Comparison of ENCODE assay signal across 24 mouse cellular contexts in genomic region chr3:84272293-84273015, GRCm38 (mm10). TPM values are rescaled to one million over a fixed set of nuclear protein-coding genes. Genes with fewer than 3 reads are reported as not detected.
DNase-seq lines count a peak whose midpoint lies in the region; ATAC-seq and TF ChIP-seq lines count a peak whose summit lies in the region.
"Had no signal": no experiment of that assay in that cellular context is flagged by ENCODE, and none has a peak within 500 bp of the region (broad histone marks: within the 10 kb centered on the region; RNA-seq: fewer than 3 reads in every experiment).

No protein-coding gene starts in this region.

- H3K79me2 ChIP-seq in MEL (ENCODE audit: control insufficient read depth, insufficient read depth, low read length, poor library complexity) = no peaks in the 10 kb centered on the region

- TF ChIP-seq RAD21 in MEL (IDR thresholded peaks at IDR 0.05; ENCODE audit: low read depth, low read length) = no peak

- peak; percentile 67 for DNase-seq in kidney, adult 11 months
- no peak for DNase-seq in kidney, postnatal 10 days
- peak; percentile 33 to 63 for DNase-seq in kidney, postnatal 25 days
- DNase-seq in kidney, postnatal 14 days = no peak
- DNase-seq in MEL (ENCODE audit: low read depth, low spot score) = no peak
- no peak for DNase-seq in urinary bladder, adult 2 months (ENCODE audit: low spot score)
- DNase-seq in spleen, postnatal 36 days (ENCODE audit: low spot score in 2 of 2) = no peak
- DNase-seq: cerebellum, adult 11 months; cerebellum, adult 9-11 months; gastrocnemius, postnatal 25 days; heart, adult 11 months; layer of hippocampus, postnatal 36 days; left cerebral cortex, postnatal 4 days; lung, postnatal 4 days; midbrain, embryonic 14.5 days had no signal

- H3K36me3 ChIP-seq in MEL (ENCODE audit: control insufficient read depth in 1 of 2, insufficient read depth in 2 of 2, low read length in 2 of 2) = peaks cover 0 to 7% of the 10 kb centered on the region in 2 experiments; a peak in 2 of 4 replicates
- no peaks in the 10 kb centered on the region for H3K36me3 ChIP-seq in intestine, postnatal 0 days (ENCODE audit: control insufficient read depth, insufficient read depth)
- H3K36me3 ChIP-seq: embryonic facial prominence, embryonic 13.5 days; forebrain, embryonic 10.5 days; stomach, embryonic 15.5 days had no signal

- no peak overlapping the region for H3K4me3 ChIP-seq in MEL (ENCODE audit: control insufficient read depth in 1 of 2, insufficient read depth in 1 of 2, low read depth in 2 of 2, low read length in 2 of 2)
- H3K4me3 ChIP-seq in intestine, postnatal 0 days (ENCODE audit: low read depth, low read length) = no peak overlapping the region
- H3K4me3 ChIP-seq: embryonic facial prominence, embryonic 13.5 days; forebrain, embryonic 10.5 days; forebrain, embryonic 15.5 days; megakaryocyte, embryonic 14.5 days; stomach, embryonic 15.5 days had no signal

- no peak for TF ChIP-seq EP300 in MEL (IDR thresholded peaks at IDR 0.05; ENCODE audit: low read depth in 1 of 2, low read length in 2 of 2)

- no peaks in the 10 kb centered on the region for H3K9me3 ChIP-seq in MEL (replicated peaks; ENCODE audit: insufficient read depth, low read length)
- no peaks in the 10 kb centered on the region for H3K9me3 ChIP-seq in intestine, postnatal 0 days (ENCODE audit: control insufficient read depth)
- H3K9me3 ChIP-seq: embryonic facial prominence, embryonic 13.5 days; forebrain, embryonic 10.5 days; forebrain, embryonic 15.5 days; stomach, embryonic 15.5 days had no signal

- no peak for ATAC-seq in intestine, postnatal 0 days
- ATAC-seq: forebrain, embryonic 15.5 days; lung, postnatal 0 days had no signal

- no peak overlapping the region for H3K9ac ChIP-seq in MEL (ENCODE audit: control insufficient read depth, low read depth, low read length, poor library complexity, severe bottlenecking)
- H3K9ac ChIP-seq in intestine, postnatal 0 days (ENCODE audit: low read depth, low read length) = no peak overlapping the region
- H3K9ac ChIP-seq: embryonic facial prominence, embryonic 13.5 days; forebrain, embryonic 15.5 days; stomach, embryonic 15.5 days had no signal

- H3K4me1 ChIP-seq in MEL (ENCODE audit: control insufficient read depth in 1 of 2, insufficient read depth in 2 of 2, low read length in 2 of 2) = peaks cover 7 to 21% of the 10 kb centered on the region in 2 experiments
- H3K4me1 ChIP-seq in intestine, postnatal 0 days (replicated peaks; ENCODE audit: control insufficient read depth, insufficient read depth, low read length) = 0 out of 2 replicates have a peak, but pooled peaks cover 10% of the 10 kb centered on the region
- H3K4me1 ChIP-seq: megakaryocyte, embryonic 14.5 days had no signal

- no peaks in the 10 kb centered on the region for H3K27me3 ChIP-seq in MEL (ENCODE audit: control insufficient read depth in 1 of 2, insufficient read depth in 2 of 2, low read length in 2 of 2)
- no peaks in the 10 kb centered on the region for H3K27me3 ChIP-seq in intestine, postnatal 0 days (replicated peaks; ENCODE audit: control insufficient read depth, insufficient read depth, low read length)
- H3K27me3 ChIP-seq: forebrain, embryonic 15.5 days; stomach, embryonic 15.5 days had no signal

- no peak for TF ChIP-seq CTCF in MEL (IDR thresholded peaks at IDR 0.05 in 2 of 3, conservative IDR thresholded peaks at IDR 0.05 in 1 of 3; ENCODE audit: control insufficient read depth in 1 of 3, insufficient read depth in 1 of 3, low read depth in 2 of 3, low read length in 3 of 3, poor library complexity in 1 of 3, severe bottlenecking in 1 of 3)
- TF ChIP-seq CTCF in intestine, postnatal 0 days (IDR thresholded peaks at IDR 0.05; ENCODE audit: low read depth) = no peak

- TF ChIP-seq POLR2A in MEL (IDR thresholded peaks at IDR 0.05; ENCODE audit: control insufficient read depth in 1 of 2, insufficient read depth in 1 of 2, low read depth in 1 of 2, low read length in 2 of 2, poor library complexity in 1 of 2) = no peak

- WGBS in intestine, postnatal 0 days = 64% methylated on average over 10 of the region's 10 CpGs

- H3K27ac ChIP-seq in MEL (ENCODE audit: control insufficient read depth, low read depth, low read length) = peak overlapping the region; percentile 40; the same call in 1 of the 2 replicates
- peak overlapping the region; percentile 87 for H3K27ac ChIP-seq in intestine, postnatal 0 days (ENCODE audit: low read depth, low read length)
- H3K27ac ChIP-seq: embryonic facial prominence, embryonic 13.5 days; forebrain, embryonic 15.5 days; stomach, embryonic 15.5 days had no signal

- no peak overlapping the region for H3K4me2 ChIP-seq in intestine, postnatal 0 days (replicated peaks; ENCODE audit: low read depth)
- H3K4me2 ChIP-seq: embryonic facial prominence, embryonic 13.5 days; forebrain, embryonic 15.5 days; heart, embryonic 11.5 days; stomach, embryonic 15.5 days had no signal

TF ChIP-seq in MEL, 35 proteins besides CTCF, POLR2A, EP300 and RAD21:
- TF ChIP-seq HCFC1 (IDR thresholded peaks at IDR 0.05; ENCODE audit: low read depth, low read length) (no peak), SIN3A (IDR thresholded peaks at IDR 0.05; ENCODE audit: low read length) (no peak), MAX (IDR thresholded peaks at IDR 0.05; ENCODE audit: low read length) (no peak), SMC3 (IDR thresholded peaks at IDR 0.05; ENCODE audit: low read depth, low read length) (no peak), ELF1 (IDR thresholded peaks at IDR 0.05; ENCODE audit: low read depth, low read length) (no peak), E2F4 (IDR thresholded peaks at IDR 0.05; ENCODE audit: borderline replicate concordance, low read depth, low read length) (no peak), ZMIZ1 (IDR thresholded peaks at IDR 0.05; ENCODE audit: low read depth, low read length) (no peak), CHD2 (IDR thresholded peaks at IDR 0.05; ENCODE audit: low read length) (no peak), TCF12 (IDR thresholded peaks at IDR 0.05; ENCODE audit: low read depth, low read length) (no peak)

RNA-seq across cellular contexts. Expression of gene Trim2, which starts 34.2 kb away (rescaled TPM):
- total RNA-seq in MEL (2012; rRNA removed) = 1.7 and 2.8 TPM in 2 replicates
- polyA plus RNA-seq in MEL (2012; ENCODE audit: insufficient read depth in 1 of 2, insufficient read length in 2 of 2, low read depth in 1 of 2, low replicate concordance in 2 of 2, missing spikeins in 1 of 2) = 1 to 10 TPM in 1 of 2 experiments, not detected in 1; 4.4 TPM
- 21.2 and 22.5 TPM in 2 replicates for polyA plus RNA-seq in intestine, postnatal 0 days (2015; fragmentation: Nextera tagmentation; extraction: Ambion mirVana)
- polyA plus RNA-seq in urinary bladder, adult 2 months (2012; rRNA removed) = 6.6 and 8.9 TPM in 2 replicates
- total RNA-seq: monocyte, adult 5-6 weeks had no signal

Comparison
In these comparisons a context has a peak if more than half of its experiments do, and no peak if none do; other contexts are left out.
1. DNase-seq: peak in kidney, adult 11 months (single experiment) and kidney, postnatal 25 days (2 of 2); none in kidney, postnatal 10 days (single experiment), kidney, postnatal 14 days (single experiment), MEL (single experiment), urinary bladder, adult 2 months (single experiment) and spleen, postnatal 36 days (0 of 2).